Comparison of ENCODE assay signal across 8 mouse cellular contexts in genomic region chr6:85334251-85334650, GRCm38 (mm10). TPM values are rescaled to one million over a fixed set of nuclear protein-coding genes. Genes with fewer than 3 reads are reported as not detected.
DNase-seq lines count a peak whose midpoint lies in the region; ATAC-seq lines count a peak whose summit lies in the region.

No protein-coding gene starts in this region.

- H3K27me3 ChIP-seq in intestine, embryonic 16.5 days (replicated peaks; ENCODE audit: control insufficient read depth, insufficient read depth, low read length), result no peaks in the 10 kb centered on the region
- no peaks in the 10 kb centered on the region for H3K27me3 ChIP-seq in intestine, embryonic 15.5 days (replicated peaks)
- no peaks in the 10 kb centered on the region for H3K27me3 ChIP-seq in embryonic facial prominence, embryonic 15.5 days
- H3K27me3 ChIP-seq in midbrain, embryonic 15.5 days (replicated peaks), result peaks cover 3% of the 10 kb centered on the region; the same call in 1 of the 2 replicates

- peak; percentile 36 for DNase-seq in cerebellum, adult 8-10 months
- DNase-seq in cerebellum, postnatal 36 days, result no peak
- DNase-seq in Muller cell, postnatal 12 days (ENCODE audit: inconsistent ontology term), result no peak
- no peak for DNase-seq in frontal cortex, adult 2 months (ENCODE audit: extremely low spot score in 1 of 2, low spot score in 1 of 2)

- H3K4me1 ChIP-seq in intestine, embryonic 16.5 days (ENCODE audit: control insufficient read depth, insufficient read depth, low read length), result peaks cover 28% of the 10 kb centered on the region
- H3K4me1 ChIP-seq in intestine, embryonic 15.5 days (replicated peaks), result peaks cover 16% of the 10 kb centered on the region
- peaks cover 14% of the 10 kb centered on the region for H3K4me1 ChIP-seq in embryonic facial prominence, embryonic 15.5 days
- H3K4me1 ChIP-seq in midbrain, embryonic 15.5 days, result peaks cover 15% of the 10 kb centered on the region

- no peak overlapping the region for H3K27ac ChIP-seq in intestine, embryonic 16.5 days (ENCODE audit: low read length)
- no peak overlapping the region for H3K27ac ChIP-seq in intestine, embryonic 15.5 days
- H3K27ac ChIP-seq in embryonic facial prominence, embryonic 15.5 days (replicated peaks), result no peak overlapping the region
- peak overlapping the region; percentile 92 for H3K27ac ChIP-seq in midbrain, embryonic 15.5 days

- no peak for ATAC-seq in intestine, embryonic 16.5 days
- ATAC-seq in intestine, embryonic 15.5 days, result no peak
- ATAC-seq in embryonic facial prominence, embryonic 15.5 days (ENCODE audit: insufficient number of reproducible peaks, low FRiP score, low TSS enrichment, low read depth), result no peak
- ATAC-seq in midbrain, embryonic 15.5 days (replicated peaks), result no peak

- no peaks in the 10 kb centered on the region for H3K36me3 ChIP-seq in intestine, embryonic 16.5 days (ENCODE audit: control insufficient read depth, insufficient read depth, low read length)
- H3K36me3 ChIP-seq in intestine, embryonic 15.5 days, result no peaks in the 10 kb centered on the region
- H3K36me3 ChIP-seq in embryonic facial prominence, embryonic 15.5 days, result 0 out of 2 replicates have a peak, but pooled peaks cover 3% of the 10 kb centered on the region
- H3K36me3 ChIP-seq in midbrain, embryonic 15.5 days (replicated peaks), result no peaks in the 10 kb centered on the region

- H3K9me3 ChIP-seq in intestine, embryonic 16.5 days (ENCODE audit: control insufficient read depth, low read length), result no peaks in the 10 kb centered on the region
- no peaks in the 10 kb centered on the region for H3K9me3 ChIP-seq in intestine, embryonic 15.5 days
- H3K9me3 ChIP-seq in embryonic facial prominence, embryonic 15.5 days (replicated peaks), result no peaks in the 10 kb centered on the region
- H3K9me3 ChIP-seq in midbrain, embryonic 15.5 days, result no peaks in the 10 kb centered on the region

- no peak overlapping the region; the same call in 1 of the 2 replicates for H3K4me3 ChIP-seq in intestine, embryonic 16.5 days (ENCODE audit: low read length)
- H3K4me3 ChIP-seq in intestine, embryonic 15.5 days (replicated peaks), result no peak overlapping the region
- H3K4me3 ChIP-seq in embryonic facial prominence, embryonic 15.5 days (replicated peaks), result 0 out of 2 replicates have a peak overlapping the region, but pooled peaks have one; percentile 89
- no peak overlapping the region for H3K4me3 ChIP-seq in midbrain, embryonic 15.5 days

- peak overlapping the region; percentile 98; the same call in 1 of the 2 replicates for H3K4me2 ChIP-seq in intestine, embryonic 16.5 days (ENCODE audit: low read depth, low read length)
- no peak overlapping the region for H3K4me2 ChIP-seq in intestine, embryonic 15.5 days (replicated peaks)
- no peak overlapping the region for H3K4me2 ChIP-seq in embryonic facial prominence, embryonic 15.5 days (replicated peaks)
- peak overlapping the region; percentile 98; the same call in 1 of the 2 replicates for H3K4me2 ChIP-seq in midbrain, embryonic 15.5 days

- peak overlapping the region; percentile 81; the same call in 1 of the 2 replicates for H3K9ac ChIP-seq in intestine, embryonic 16.5 days (ENCODE audit: low read depth, low read length)
- no peak overlapping the region for H3K9ac ChIP-seq in intestine, embryonic 15.5 days
- H3K9ac ChIP-seq in embryonic facial prominence, embryonic 15.5 days, result no peak overlapping the region
- no peak overlapping the region for H3K9ac ChIP-seq in midbrain, embryonic 15.5 days

RNA-seq across cellular contexts. Expression of gene Sfxn5, which starts 1.0 kb away (rescaled TPM):
- polyA plus RNA-seq in intestine, embryonic 16.5 days (2015; fragmentation: Nextera tagmentation; extraction: Ambion mirVana), result 5.3 and 7.2 TPM in 2 replicates
- 6.7 and 7.7 TPM in 2 replicates for polyA plus RNA-seq in intestine, embryonic 15.5 days (2015; fragmentation: Nextera tagmentation; extraction: Ambion mirVana)
- polyA plus RNA-seq in embryonic facial prominence, embryonic 15.5 days (2015; fragmentation: Nextera tagmentation; extraction: Ambion mirVana), result 8.0 TPM in 2 replicates
- polyA plus RNA-seq in midbrain, embryonic 15.5 days (2015; fragmentation: Nextera tagmentation; extraction: Ambion mirVana), result 26.0 and 29.5 TPM in 2 replicates
- polyA plus RNA-seq in frontal cortex, adult 2 months (2012; rRNA removed), result 137 and 156 TPM in 2 replicates

RNA-seq across cellular contexts. Expression of gene Rab11fip5, which starts 40.2 kb away (rescaled TPM):
- polyA plus RNA-seq in intestine, embryonic 16.5 days (2015; fragmentation: Nextera tagmentation; extraction: Ambion mirVana), result 15.6 and 20.9 TPM in 2 replicates
- polyA plus RNA-seq in intestine, embryonic 15.5 days (2015; fragmentation: Nextera tagmentation; extraction: Ambion mirVana), result 12.0 and 14.7 TPM in 2 replicates
- polyA plus RNA-seq in embryonic facial prominence, embryonic 15.5 days (2015; fragmentation: Nextera tagmentation; extraction: Ambion mirVana), result 20.1 and 21.4 TPM in 2 replicates
- 22.1 and 23.4 TPM in 2 replicates for polyA plus RNA-seq in midbrain, embryonic 15.5 days (2015; fragmentation: Nextera tagmentation; extraction: Ambion mirVana)
- 34.1 and 35.7 TPM in 2 replicates for polyA plus RNA-seq in frontal cortex, adult 2 months (2012; rRNA removed)

Comparison
In these comparisons a context has a peak if more than half of its experiments do, and no peak if none do; other contexts are left out.
1. H3K4me2 ChIP-seq: peak in intestine, embryonic 16.5 days (single experiment) and midbrain, embryonic 15.5 days (single experiment); none in intestine, embryonic 15.5 days (single experiment) and embryonic facial prominence, embryonic 15.5 days (single experiment).